ENCODE assay signal across 10 mouse cellular contexts in the genomic region with DNA sequence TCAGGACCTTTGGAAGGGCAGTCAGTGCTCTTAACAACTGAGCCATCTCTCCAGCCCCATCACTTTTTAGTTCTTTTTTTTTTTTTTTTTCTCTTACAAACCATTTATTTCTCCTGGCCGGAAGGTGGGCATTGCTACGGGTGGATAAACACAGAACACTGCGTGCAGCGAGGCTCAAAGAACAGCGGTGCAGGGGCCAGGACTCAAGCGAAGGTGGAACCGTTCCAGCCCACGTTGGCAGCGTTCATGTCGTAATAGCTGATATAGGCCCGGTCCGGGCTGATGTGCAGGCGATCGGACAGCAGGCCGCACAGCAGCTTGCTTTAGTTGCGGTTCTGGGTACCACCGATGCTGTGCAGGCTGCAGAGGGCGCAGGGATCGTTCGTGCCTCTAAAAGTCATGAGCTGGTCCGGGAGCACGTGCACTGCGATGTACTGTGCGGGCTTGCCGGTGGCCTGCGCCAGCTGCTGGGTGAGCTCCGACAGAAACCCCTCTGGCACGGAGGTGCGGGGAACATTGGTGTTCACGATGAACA.
DNase-seq lines count a peak whose midpoint lies in the region; ATAC-seq and TF ChIP-seq lines count a peak whose summit lies in the region.
"Had no signal": no experiment of that assay in that cellular context is flagged by ENCODE, and none has a peak within 500 bp of the region (broad histone marks: within the 10 kb centered on the region; RNA-seq: fewer than 3 reads in every experiment).

No protein-coding gene starts in this region.

- H3K4me3 ChIP-seq in heart, embryonic 12.5 days = no peak overlapping the region
- no peak overlapping the region for H3K4me3 ChIP-seq in midbrain, postnatal 0 days (ENCODE audit: low read depth, low read length)

- no peak overlapping the region for H3K9ac ChIP-seq in heart, embryonic 12.5 days
- no peak overlapping the region for H3K9ac ChIP-seq in midbrain, postnatal 0 days (replicated peaks; ENCODE audit: low read length, poor library complexity, severe bottlenecking)

- H3K4me2 ChIP-seq in heart, embryonic 12.5 days = peak overlapping the region; percentile 31
- H3K4me2 ChIP-seq in midbrain, postnatal 0 days (ENCODE audit: low read depth, low read length, poor library complexity, severe bottlenecking) = peak overlapping the region; percentile 18; the same call in 1 of the 2 replicates

- 0 out of 2 replicates have a peak, but pooled peaks cover 2% of the 10 kb centered on the region for H3K4me1 ChIP-seq in heart, embryonic 12.5 days (replicated peaks)
- no peaks in the 10 kb centered on the region for H3K4me1 ChIP-seq in midbrain, postnatal 0 days (ENCODE audit: insufficient read depth, low read length)

- no peaks in the 10 kb centered on the region for H3K36me3 ChIP-seq in heart, embryonic 12.5 days
- no peaks in the 10 kb centered on the region for H3K36me3 ChIP-seq in midbrain, postnatal 0 days (ENCODE audit: insufficient read depth, low read length)

- no peaks in the 10 kb centered on the region for H3K9me3 ChIP-seq in heart, embryonic 12.5 days (replicated peaks)
- no peaks in the 10 kb centered on the region for H3K9me3 ChIP-seq in midbrain, postnatal 0 days (ENCODE audit: low read length)

- WGBS in heart, embryonic 12.5 days = 64% methylated on average over 30 of the region's 30 CpGs
- WGBS in midbrain, postnatal 0 days = 66% methylated on average over 29 of the region's 30 CpGs

- H3K27ac ChIP-seq in heart, embryonic 12.5 days (ENCODE audit: poor library complexity, severe bottlenecking) = no peak overlapping the region
- H3K27ac ChIP-seq in midbrain, postnatal 0 days (ENCODE audit: low read depth, low read length) = no peak overlapping the region

- ATAC-seq in heart, embryonic 12.5 days (ENCODE audit: insufficient number of reproducible peaks, low FRiP score) = no peak
- no peak for ATAC-seq in midbrain, postnatal 0 days (ENCODE audit: low FRiP score)
- ATAC-seq: activated CD4-positive, CD25-positive, alpha-beta regulatory T cell, adult 4 months had no signal

- intact Hi-C loops in heart, postnatal 25 days (cut with DNase I) = loop anchor here (10.0 kb wide), 1 partner anchor 156 kb away; no protein-coding TSS in a partner anchor
- intact Hi-C loops in left cerebral cortex, postnatal 4 days (cut with DNase I) = no loop called here

- peak; percentile 41; the same call in 1 of the 2 replicates for TF ChIP-seq CTCF in midbrain, postnatal 0 days (IDR thresholded peaks at IDR 0.05)

- DNase-seq in heart, postnatal 25 days (ENCODE audit: low spot score) = no peak
- peak; percentile 21 for DNase-seq in left cerebral cortex, postnatal 4 days
- no peak for DNase-seq in left cerebral cortex, adult 11 months (ENCODE audit: low spot score)
- DNase-seq in kidney, postnatal 14 days = peak; percentile 21
- no peak for DNase-seq in midbrain, postnatal 0 days (ENCODE audit: low spot score)
- no peak for DNase-seq in thymus, postnatal 14 days
- DNase-seq: cerebellum, adult 9-11 months; right cerebral cortex, postnatal 25 days had no signal

- H3K27me3 ChIP-seq in heart, embryonic 12.5 days (replicated peaks) = no peaks in the 10 kb centered on the region
- H3K27me3 ChIP-seq in midbrain, postnatal 0 days (ENCODE audit: insufficient read depth, low read length) = no peaks in the 10 kb centered on the region

Comparison
In these comparisons a context has a peak if more than half of its experiments do, and no peak if none do; other contexts are left out.
1. DNase-seq: peak in left cerebral cortex, postnatal 4 days (single experiment) and kidney, postnatal 14 days (single experiment); none in heart, postnatal 25 days (single experiment), left cerebral cortex, adult 11 months (single experiment), midbrain, postnatal 0 days (single experiment) and thymus, postnatal 14 days (single experiment).